Mouse (Mus musculus): Measurements from ENCODE around the gene Aspdh. TPM values are rescaled to one million over a fixed set of nuclear protein-coding genes. Genes with fewer than 3 reads are reported as not detected.

The Aspdh gene
- polyA plus RNA-seq, 1 experiment from 2014 or later, result 2.1 TPM

- ATAC-seq (ENCODE audit: low FRiP score), result no peak
- H3K4me3 ChIP-seq (ENCODE audit: low read depth, low read length), result no peak overlapping the region
- 64% methylated on average over 57 of the region's 57 CpGs for WGBS
- peaks cover 21% of the 10 kb centered on the region for H3K27me3 ChIP-seq (ENCODE audit: control insufficient read depth, insufficient read depth, low read length)
- no peak overlapping the region for H3K9ac ChIP-seq (ENCODE audit: low read depth, low read length)
- peaks cover 22% of the 10 kb centered on the region; the same call in 1 of the 2 replicates for H3K36me3 ChIP-seq (ENCODE audit: control insufficient read depth, insufficient read depth, low read length)
- DNase-seq (ENCODE audit: low spot score), result no peak
- peaks cover 8% of the 10 kb centered on the region for H3K4me1 ChIP-seq (replicated peaks; ENCODE audit: control insufficient read depth, insufficient read depth, low read length)
- H3K4me2 ChIP-seq (replicated peaks; ENCODE audit: low read depth, low read length), result no peak overlapping the region
- H3K27ac ChIP-seq (ENCODE audit: low read depth, low read length), result no peak overlapping the region
- no peaks in the 10 kb centered on the region for H3K9me3 ChIP-seq (ENCODE audit: control insufficient read depth, low read length)
Observed at GRCm38 (mm10) chr7:44461503-44462217, 3.5 kb upstream of the Aspdh start.

- WGBS, result 20% methylated on average over 75 of the region's 77 CpGs
- ATAC-seq (ENCODE audit: low FRiP score) (no peak), DNase-seq (ENCODE audit: low spot score) (peak; percentile 76)
- no peak overlapping the region for H3K4me3 ChIP-seq (ENCODE audit: low read depth, low read length)
- peaks cover 21% of the 10 kb centered on the region; the same call in 1 of the 2 replicates for H3K36me3 ChIP-seq (ENCODE audit: control insufficient read depth, insufficient read depth, low read length)
- peaks cover 8% of the 10 kb centered on the region for H3K4me1 ChIP-seq (replicated peaks; ENCODE audit: control insufficient read depth, insufficient read depth, low read length)
- H3K4me2 ChIP-seq (replicated peaks; ENCODE audit: low read depth, low read length), result no peak overlapping the region; the same call in 1 of the 2 replicates
- H3K27me3 ChIP-seq (ENCODE audit: control insufficient read depth, insufficient read depth, low read length), result peaks cover 21% of the 10 kb centered on the region
- H3K9me3 ChIP-seq (ENCODE audit: control insufficient read depth, low read length), result no peaks in the 10 kb centered on the region
- no peak overlapping the region for H3K27ac ChIP-seq (ENCODE audit: low read depth, low read length)
- H3K9ac ChIP-seq (ENCODE audit: low read depth, low read length), result no peak overlapping the region
Observed at GRCm38 (mm10) chr7:44462218-44463055, 2.8 kb upstream of the Aspdh start.

GRCm38 (mm10) chr7:44463056-44463425 lies 2.1 kb upstream of the Aspdh start:
- H3K4me3 ChIP-seq (ENCODE audit: low read depth, low read length), result no peak overlapping the region
- H3K27ac ChIP-seq (ENCODE audit: low read depth, low read length), result no peak overlapping the region

GRCm38 (mm10) chr7:44463556-44464225 lies 1.5 kb upstream of the Aspdh start:
- H3K9ac ChIP-seq (ENCODE audit: low read depth, low read length), result no peak overlapping the region
- peaks cover 16% of the 10 kb centered on the region; the same call in 1 of the 2 replicates for H3K36me3 ChIP-seq (ENCODE audit: control insufficient read depth, insufficient read depth, low read length)
- DNase-seq (ENCODE audit: low spot score) (no peak), ATAC-seq (ENCODE audit: low FRiP score) (no peak)
- peaks cover 12% of the 10 kb centered on the region for H3K4me1 ChIP-seq (replicated peaks; ENCODE audit: control insufficient read depth, insufficient read depth, low read length)
- peaks cover 21% of the 10 kb centered on the region for H3K27me3 ChIP-seq (ENCODE audit: control insufficient read depth, insufficient read depth, low read length)
- 92% methylated on average over 10 of the region's 10 CpGs for WGBS
- H3K9me3 ChIP-seq (ENCODE audit: control insufficient read depth, low read length), result no peaks in the 10 kb centered on the region
- no peak overlapping the region for H3K27ac ChIP-seq (ENCODE audit: low read depth, low read length)
- no peak overlapping the region for H3K4me2 ChIP-seq (replicated peaks; ENCODE audit: low read depth, low read length)
- no peak overlapping the region for H3K4me3 ChIP-seq (ENCODE audit: low read depth, low read length)

More at GRCm38 (mm10) chr7:44463056-44463425, 2.1 kb upstream of the Aspdh start:
- H3K4me2 ChIP-seq (replicated peaks; ENCODE audit: low read depth, low read length), result no peak overlapping the region
- WGBS, result 36% methylated on average over 8 of the region's 8 CpGs
- no peaks in the 10 kb centered on the region for H3K9me3 ChIP-seq (ENCODE audit: control insufficient read depth, low read length)
- ATAC-seq (ENCODE audit: low FRiP score), result no peak
- H3K9ac ChIP-seq (ENCODE audit: low read depth, low read length), result no peak overlapping the region
- peaks cover 17% of the 10 kb centered on the region; the same call in 1 of the 2 replicates for H3K36me3 ChIP-seq (ENCODE audit: control insufficient read depth, insufficient read depth, low read length)
- H3K27me3 ChIP-seq (ENCODE audit: control insufficient read depth, insufficient read depth, low read length), result peaks cover 21% of the 10 kb centered on the region
- H3K4me1 ChIP-seq (replicated peaks; ENCODE audit: control insufficient read depth, insufficient read depth, low read length), result peaks cover 8% of the 10 kb centered on the region
- DNase-seq (ENCODE audit: low spot score), result no peak

GRCm38 (mm10) chr7:44464511-44464910 lies 680 bp upstream of the Aspdh start:
- no peak overlapping the region for H3K9ac ChIP-seq (ENCODE audit: low read depth, low read length)
- no peak overlapping the region for H3K4me3 ChIP-seq (ENCODE audit: low read depth, low read length)
- H3K27me3 ChIP-seq (ENCODE audit: control insufficient read depth, insufficient read depth, low read length), result peaks cover 21% of the 10 kb centered on the region
- H3K27ac ChIP-seq (ENCODE audit: low read depth, low read length), result peak overlapping the region; percentile 53; the same call in 1 of the 2 replicates
- peaks cover 16% of the 10 kb centered on the region; the same call in 1 of the 2 replicates for H3K36me3 ChIP-seq (ENCODE audit: control insufficient read depth, insufficient read depth, low read length)
- ATAC-seq (ENCODE audit: low FRiP score) (no peak), DNase-seq (ENCODE audit: low spot score) (no peak)
- no peak overlapping the region for H3K4me2 ChIP-seq (replicated peaks; ENCODE audit: low read depth, low read length)
- peaks cover 14% of the 10 kb centered on the region for H3K4me1 ChIP-seq (replicated peaks; ENCODE audit: control insufficient read depth, insufficient read depth, low read length)
- 26% methylated on average over 4 of the region's 4 CpGs for WGBS
- no peaks in the 10 kb centered on the region for H3K9me3 ChIP-seq (ENCODE audit: control insufficient read depth, low read length)

- Histone ChIP-seq H3K4me1 (replicated peaks; ENCODE audit: control insufficient read depth, insufficient read depth, low read length) (peaks cover 14% of the 10 kb centered on the region), H3K4me3 (ENCODE audit: low read depth, low read length) (no peak overlapping the region), H3K9me3 (ENCODE audit: control insufficient read depth, low read length) (no peaks in the 10 kb centered on the region), H3K4me2 (replicated peaks; ENCODE audit: low read depth, low read length) (no peak overlapping the region), H3K9ac (ENCODE audit: low read depth, low read length) (no peak overlapping the region), H3K36me3 (ENCODE audit: control insufficient read depth, insufficient read depth, low read length) (peaks cover 12% of the 10 kb centered on the region; the same call in 1 of the 2 replicates), H3K27me3 (ENCODE audit: control insufficient read depth, insufficient read depth, low read length) (peaks cover 13% of the 10 kb centered on the region), H3K27ac (ENCODE audit: low read depth, low read length) (no peak overlapping the region)
- ATAC-seq (ENCODE audit: low FRiP score) (no peak), DNase-seq (ENCODE audit: low spot score) (no peak)
- WGBS, result 81% methylated on average over 10 of the region's 10 CpGs
Observed at GRCm38 (mm10) chr7:44466006-44466887, 1.1 kb downstream of the Aspdh start.

GRCm38 (mm10) chr7:44466888-44467311 lies 1.7 kb downstream of the Aspdh start:
- Histone ChIP-seq H3K4me1 (replicated peaks; ENCODE audit: control insufficient read depth, insufficient read depth, low read length) (peaks cover 14% of the 10 kb centered on the region), H3K27ac (ENCODE audit: low read depth, low read length) (no peak overlapping the region), H3K9ac (ENCODE audit: low read depth, low read length) (no peak overlapping the region), H3K4me2 (replicated peaks; ENCODE audit: low read depth, low read length) (no peak overlapping the region), H3K4me3 (ENCODE audit: low read depth, low read length) (no peak overlapping the region), H3K36me3 (ENCODE audit: control insufficient read depth, insufficient read depth, low read length) (peaks cover 6% of the 10 kb centered on the region; the same call in 1 of the 2 replicates), H3K9me3 (ENCODE audit: control insufficient read depth, low read length) (no peaks in the 10 kb centered on the region), H3K27me3 (ENCODE audit: control insufficient read depth, insufficient read depth, low read length) (peaks cover 6% of the 10 kb centered on the region)
- DNase-seq (ENCODE audit: low spot score) (no peak), ATAC-seq (ENCODE audit: low FRiP score) (0 out of 2 replicates have a peak, but pooled peaks have one; percentile 0)
- WGBS, result 87% methylated on average over 16 of the region's 16 CpGs
